Mouse (Mus musculus): Measurements from ENCODE around the gene Olfr814.
"Not testable (repeated sequence)": the region's sequence is repeated elsewhere in the genome, so short reads cannot be mapped to it uniquely, and the experiment has no call there.

The Olfr814 gene

GRCm38 (mm10) chr10:129879751-129880150 is at the start of gene Olfr814:
Gene Olfr814 (minus strand): TSS chr10:129879851.
- not testable (repeated sequence) for DNase-seq

GRCm38 (mm10) chr10:129915497-129915896 is 35.8 kb upstream of the Olfr814 start, which contains the start of gene Olfr816:
Gene Olfr816 (minus strand): TSS chr10:129915597.
- no peak for DNase-seq

GRCm38 (mm10) chr10:129905767-129906166 is 26.1 kb upstream of the Olfr814 start, which contains the start of gene Olfr815:
Gene Olfr815 (minus strand): TSS chr10:129905867.
- DNase-seq, result not testable (repeated sequence)

- DNase-seq, result no peak
Measured at GRCm38 (mm10) chr10:129885934-129886333, 6.3 kb upstream of the Olfr814 start.

GRCm38 (mm10) chr10:129885496-129885895 is 5.8 kb upstream of the Olfr814 start:
- DNase-seq, result not testable (repeated sequence)

GRCm38 (mm10) chr10:129855067-129855466 is 24.6 kb downstream of the Olfr814 start, which contains the start of gene Olfr813:
Gene Olfr813 (plus strand): TSS chr10:129855367.
- DNase-seq, result no peak

- no peak for DNase-seq
Measured at GRCm38 (mm10) chr10:129847343-129847742, 32.3 kb downstream of the Olfr814 start.

- DNase-seq, result no peak
Measured at GRCm38 (mm10) chr10:129845994-129846393, 33.7 kb downstream of the Olfr814 start, which contains the start of gene Olfr812. Gene Olfr812 (minus strand): TSS chr10:129846094.

Measured in thymus, postnatal 14 days (tissue).